Mouse (Mus musculus) lung, embryonic 15.5 days (tissue): ENCODE measurements around the gene Cavin1. TPM values are rescaled to one million over a fixed set of nuclear protein-coding genes. Genes with fewer than 3 reads are reported as not detected.
"Not testable (repeated sequence)": the region's sequence is repeated elsewhere in the genome, so short reads cannot be mapped to it uniquely, and the experiment has no call there.

Source experiments
- ATAC-seq: fragments of 200-750 bp; cut with Nextera tagmentation; 2 replicates; pipeline ENCODE4 v1.8.0; 2017; ENCODE audit warnings: moderate number of reproducible peaks, borderline replicate concordance; ENCODE audit not compliant: low FRiP score, low TSS enrichment; ENCODE audit errors: extremely low read depth
- H3K27ac ChIP-seq: fragments of 300-500 bp; sonication (generic); 2 replicates; pipeline ENCODE4 v1.5.1; 2015; ENCODE audit warnings: moderate library complexity, mild to moderate bottlenecking, inconsistent platforms
- H3K27me3 ChIP-seq: fragments of 300-500 bp; sonication (generic); 2 replicates; pipeline ENCODE4 v1.6.1; 2015; ENCODE audit warnings: inconsistent platforms
- H3K36me3 ChIP-seq: fragments of 300-500 bp; sonication (generic); 2 replicates; pipeline ENCODE4 v1.6.1; 2015; ENCODE audit warnings: inconsistent platforms
- H3K4me1 ChIP-seq: fragments of 300-500 bp; sonication (generic); 2 replicates; pipeline ENCODE4 v1.6.1; 2015; ENCODE audit warnings: inconsistent platforms
- H3K4me2 ChIP-seq: fragments of 300-500 bp; sonication (generic); 2 replicates; pipeline ENCODE4 v1.6.1; 2015; ENCODE audit warnings: inconsistent platforms, mild to moderate bottlenecking, moderate library complexity
- H3K4me3 ChIP-seq: fragments of 300-500 bp; sonication (generic); 2 replicates; pipeline ENCODE4 v1.5.1; 2015; ENCODE audit warnings: mild to moderate bottlenecking, inconsistent platforms
- H3K9ac ChIP-seq: fragments of 300-500 bp; sonication (generic); 2 replicates; pipeline ENCODE4 v1.6.1; 2015; ENCODE audit warnings: inconsistent platforms
- H3K9me3 ChIP-seq: fragments of 300-500 bp; sonication (generic); 2 replicates; pipeline ENCODE4 v1.6.1; 2016; ENCODE audit warnings: inconsistent platforms
- WGBS: fragments of 180-500 bp; shearing (Covaris S2); methylation state at CpG from one replicate; pipeline ENCODE4 v1.1.7; 2015; 5-methylcytosine and 5-hydroxymethylcytosine counted together
- polyA plus RNA-seq: library from polyadenylated mRNA; unstranded; fragments of >200 nt; fragmentation: Nextera tagmentation; extraction: Ambion mirVana; gene quantifications from 2 replicates; pipeline ENCODE4 v1.2.1, GENCODE M21; 2015

Cavin1 gene
- polyA plus RNA-seq = 392 and 425 TPM in 2 replicates

GRCm38 (mm10) chr11:100970557-100970937 lies at the start of gene Cavin1:
Gene Cavin1, minus strand, starts transcription at chr11:100970887.
- peaks cover 38% of the 10 kb centered on the region for H3K4me1 ChIP-seq
- ATAC-seq = peak; percentile 93
- peak within 1 kb of the TSS; percentile 95 for H3K27ac ChIP-seq
- peak within 1 kb of the TSS; percentile 65 for H3K4me3 ChIP-seq
- peak within 1 kb of the TSS; percentile 84 for H3K9ac ChIP-seq
- no peaks in the 10 kb centered on the region for H3K9me3 ChIP-seq
- peaks cover 5% of the 10 kb centered on the region; the same call in 1 of the 2 replicates for H3K36me3 ChIP-seq
- peak within 1 kb of the TSS; percentile 87 for H3K4me2 ChIP-seq
- 0 out of 2 replicates have a peak, but pooled peaks cover 5% of the 10 kb centered on the region for H3K27me3 ChIP-seq
- 0% methylated on average over 20 of the region's 20 CpGs for WGBS

- 75% methylated on average over 6 of the region's 6 CpGs for WGBS
- H3K9me3 ChIP-seq = no peaks in the 10 kb centered on the region
- H3K4me3 ChIP-seq = no peak overlapping the region
- H3K27me3 ChIP-seq = no peaks in the 10 kb centered on the region
- no peak overlapping the region for H3K9ac ChIP-seq
- ATAC-seq = no peak
- H3K27ac ChIP-seq = no peak overlapping the region
- H3K36me3 ChIP-seq = peaks cover 21% of the 10 kb centered on the region
- H3K4me2 ChIP-seq = no peak overlapping the region
- peaks cover 23% of the 10 kb centered on the region; the same call in 1 of the 2 replicates for H3K4me1 ChIP-seq
Observed at GRCm38 (mm10) chr11:101011641-101012040, 41.0 kb upstream of the Cavin1 start.

- Histone ChIP-seq H3K9ac (peak overlapping the region; percentile 61), H3K27me3 (0 out of 2 replicates have a peak, but pooled peaks cover 3% of the 10 kb centered on the region), H3K36me3 (peaks cover 20% of the 10 kb centered on the region), H3K27ac (peak overlapping the region; percentile 87), H3K9me3 (no peaks in the 10 kb centered on the region), H3K4me3 (peak overlapping the region; percentile 67), H3K4me1 (peaks cover 23% of the 10 kb centered on the region; the same call in 1 of the 2 replicates), H3K4me2 (peak overlapping the region; percentile 70)
- peak; percentile 13; the same call in 1 of the 2 replicates for ATAC-seq
- WGBS = 4% methylated on average over 29 of the region's 29 CpGs
Observed at GRCm38 (mm10) chr11:101009888-101010784, 39.4 kb upstream of the Cavin1 start.

- Histone ChIP-seq H3K9ac (peak within 1 kb of the TSS; percentile 61), H3K4me1 (peaks cover 23% of the 10 kb centered on the region; the same call in 1 of the 2 replicates), H3K9me3 (no peaks in the 10 kb centered on the region), H3K36me3 (peaks cover 13% of the 10 kb centered on the region), H3K27me3 (0 out of 2 replicates have a peak, but pooled peaks cover 3% of the 10 kb centered on the region), H3K27ac (peak within 1 kb of the TSS; percentile 87), H3K4me3 (peak within 1 kb of the TSS; percentile 67), H3K4me2 (peak within 1 kb of the TSS; percentile 70)
- WGBS = under 1% methylated on average over 44 of the region's 44 CpGs
- ATAC-seq = peak; percentile 100
Observed at GRCm38 (mm10) chr11:101009046-101009887, 38.6 kb upstream of the Cavin1 start, which contains the start of gene Atp6v0a1. Gene Atp6v0a1, plus strand, starts transcription at chr11:101009452.

- 23% methylated on average over 14 of the region's 14 CpGs for WGBS
- Histone ChIP-seq H3K4me1 (peaks cover 23% of the 10 kb centered on the region; the same call in 1 of the 2 replicates), H3K27ac (peak overlapping the region; percentile 87), H3K4me3 (peak overlapping the region; percentile 67), H3K4me2 (peak overlapping the region; percentile 70), H3K27me3 (0 out of 2 replicates have a peak, but pooled peaks cover 3% of the 10 kb centered on the region), H3K9ac (peak overlapping the region; percentile 44), H3K9me3 (no peaks in the 10 kb centered on the region), H3K36me3 (peaks cover 4% of the 10 kb centered on the region)
- ATAC-seq = no peak
Observed at GRCm38 (mm10) chr11:101008206-101009045, 37.7 kb upstream of the Cavin1 start.

GRCm38 (mm10) chr11:101003025-101003685 lies 32.5 kb upstream of the Cavin1 start:
- no peaks in the 10 kb centered on the region for H3K9me3 ChIP-seq
- H3K36me3 ChIP-seq = no peaks in the 10 kb centered on the region
- peak overlapping the region; percentile 78 for H3K27ac ChIP-seq
- H3K27me3 ChIP-seq = 0 out of 2 replicates have a peak, but pooled peaks cover 3% of the 10 kb centered on the region
- WGBS = 32% methylated on average over 3 of the region's 3 CpGs
- peaks cover 6% of the 10 kb centered on the region; the same call in 1 of the 2 replicates for H3K4me1 ChIP-seq
- no peak overlapping the region for H3K4me3 ChIP-seq
- H3K9ac ChIP-seq = no peak overlapping the region
- no peak overlapping the region for H3K4me2 ChIP-seq
- ATAC-seq = 0 out of 2 replicates have a peak, but pooled peaks have one; percentile 52

GRCm38 (mm10) chr11:101001875-101002552 lies 31.3 kb upstream of the Cavin1 start:
- not testable (repeated sequence) for H3K4me2 ChIP-seq, H3K36me3 ChIP-seq, H3K4me1 ChIP-seq, H3K9me3 ChIP-seq, H3K27me3 ChIP-seq, H3K9ac ChIP-seq, ATAC-seq, H3K4me3 ChIP-seq
- WGBS = 59% methylated on average over 3 of the region's 6 CpGs
- H3K27ac ChIP-seq = peak overlapping the region; percentile 78

GRCm38 (mm10) chr11:100999254-100999653 lies 28.6 kb upstream of the Cavin1 start:
- H3K4me2 ChIP-seq = no peak overlapping the region

GRCm38 (mm10) chr11:100998836-100999235 lies 28.1 kb upstream of the Cavin1 start:
- Histone ChIP-seq H3K9me3 (no peaks in the 10 kb centered on the region), H3K4me3 (no peak overlapping the region), H3K27me3 (no peaks in the 10 kb centered on the region), H3K27ac (no peak overlapping the region), H3K4me1 (peaks cover 3% of the 10 kb centered on the region; the same call in 1 of the 2 replicates), H3K36me3 (no peaks in the 10 kb centered on the region), H3K9ac (no peak overlapping the region), H3K4me2 (no peak overlapping the region)
- no peak for ATAC-seq
- WGBS = 78% methylated on average over 2 of the region's 2 CpGs

More at GRCm38 (mm10) chr11:100999254-100999653, 28.6 kb upstream of the Cavin1 start:
- no peak for ATAC-seq
- H3K9me3 ChIP-seq = no peaks in the 10 kb centered on the region
- no peaks in the 10 kb centered on the region for H3K27me3 ChIP-seq
- WGBS = 48% methylated on average over 3 of the region's 3 CpGs
- no peak overlapping the region for H3K9ac ChIP-seq
- H3K4me3 ChIP-seq = no peak overlapping the region
- peaks cover 3% of the 10 kb centered on the region; the same call in 1 of the 2 replicates for H3K4me1 ChIP-seq
- H3K27ac ChIP-seq = no peak overlapping the region
- no peaks in the 10 kb centered on the region for H3K36me3 ChIP-seq

- Histone ChIP-seq H3K27me3 (no peaks in the 10 kb centered on the region), H3K36me3 (no peaks in the 10 kb centered on the region), H3K4me2 (no peak overlapping the region), H3K4me3 (no peak overlapping the region), H3K9me3 (no peaks in the 10 kb centered on the region), H3K27ac (no peak overlapping the region), H3K9ac (no peak overlapping the region), H3K4me1 (no peaks in the 10 kb centered on the region)
- no peak for ATAC-seq
- 83% methylated on average over 4 of the region's 4 CpGs for WGBS
Observed at GRCm38 (mm10) chr11:100996501-100996900, 25.8 kb upstream of the Cavin1 start.
